Mouse (Mus musculus) liver, embryonic 14.5 days (tissue): Measurements from ENCODE around the gene Fdx1l. TPM values are rescaled to one million over a fixed set of nuclear protein-coding genes. Genes with fewer than 3 reads are reported as not detected.
"Not testable (repeated sequence)": the region's sequence is repeated elsewhere in the genome, so short reads cannot be mapped to it uniquely, and the experiment has no call there.

Source experiments
- ATAC-seq: fragments of 200-750 bp; cut with Nextera tagmentation; 2 replicates; pipeline ENCODE4 v1.8.0; 2017; ENCODE audit warnings: moderate number of reproducible peaks, mild to moderate bottlenecking, moderate library complexity; ENCODE audit not compliant: insufficient read depth
- DNase-seq, 3 experiments: peaks; one replicate each; pipeline ENCODE4 v3.0.0-alpha.2; 2012 to 2013; ENCODE audit warnings: low read depth in 3 of 3, low spot score in 3 of 3
- H3K27ac ChIP-seq: fragments of 300-500 bp; sonication (generic); 2 replicates; pipeline ENCODE4 v1.5.1; 2014; ENCODE audit warnings: moderate library complexity, mild to moderate bottlenecking, control low read depth, inconsistent platforms
- H3K27me3 ChIP-seq: fragments of 300-500 bp; sonication (generic); 2 replicates; pipeline ENCODE4 v1.6.1; 2014; ENCODE audit warnings: mild to moderate bottlenecking, low read length, moderate library complexity; ENCODE audit not compliant: control insufficient read depth, insufficient read depth
- H3K36me3 ChIP-seq: fragments of 300-500 bp; sonication (generic); replicated peaks from 2 replicates; pipeline ENCODE4 v1.6.1; 2014; ENCODE audit warnings: low read depth; ENCODE audit not compliant: control insufficient read depth, insufficient read depth
- H3K4me1 ChIP-seq, 2 experiments: fragments of 200-500 bp in 1 of 2; fragments of 300-500 bp in 1 of 2; sonication (generic) in 1 of 2; replicated peaks; 2 replicates each; pipeline ENCODE4 v1.6.1; 2012 to 2014; ENCODE audit warnings: antibody characterized with exemption in 1 of 2, inconsistent platforms in 1 of 2, low read length in 1 of 2; ENCODE audit not compliant: control insufficient read depth in 2 of 2, insufficient read depth in 2 of 2
- H3K4me2 ChIP-seq: fragments of 300-500 bp; sonication (generic); 2 replicates; pipeline ENCODE4 v1.6.1; 2014; ENCODE audit warnings: low read depth, mild to moderate bottlenecking, control low read depth, moderate library complexity
- H3K4me3 ChIP-seq, 2 experiments: fragments of 200-500 bp in 1 of 2; fragments of 300-500 bp in 1 of 2; sonication (generic) in 1 of 2; 2 replicates each; pipeline ENCODE4 v1.5.1; 2012 to 2014; ENCODE audit warnings: low read depth in 2 of 2, low read length in 2 of 2, mild to moderate bottlenecking in 2 of 2, control low read depth in 1 of 2, inconsistent platforms in 1 of 2, moderate library complexity in 1 of 2; ENCODE audit not compliant: insufficient read depth in 1 of 2
- H3K9ac ChIP-seq: fragments of 300-500 bp; sonication (generic); replicated peaks from 2 replicates; pipeline ENCODE4 v1.6.1; 2014; ENCODE audit warnings: mild to moderate bottlenecking, control low read depth, moderate library complexity
- H3K9me3 ChIP-seq: fragments of 300-500 bp; sonication (generic); 2 replicates; pipeline ENCODE4 v1.6.1; 2016; ENCODE audit warnings: low read length, mixed read lengths; ENCODE audit not compliant: control insufficient read depth
- CTCF ChIP-seq: IDR thresholded peaks from 2 replicates; pipeline ENCODE4 v1.5.1; 2016; ENCODE audit warnings: antibody characterized with exemption, low read depth, control low read depth
- EP300 ChIP-seq: IDR thresholded peaks from 2 replicates; pipeline ENCODE4 v1.6.1; 2016; ENCODE audit warnings: antibody characterized with exemption, low read depth
- WGBS: fragments of 180-500 bp; shearing (Covaris S2); extraction: QIAGEN DNeasy Blood & Tissue Kit; methylation state at CpG from one replicate; pipeline ENCODE4 v1.1.7; 2014; ENCODE audit not compliant: insufficient replicate concordance; 5-methylcytosine and 5-hydroxymethylcytosine counted together
- polyA plus RNA-seq, 2 experiments: library from polyadenylated mRNA; depleted of rRNA in 1 of 2; stranded (reverse) in 1 of 2; unstranded in 1 of 2; fragments of >200 nt; fragmentation: Nextera tagmentation in 1 of 2; extraction: Ambion mirVana in 1 of 2; gene quantifications; 2 replicates each; pipeline versions ENCODE4 v1.2.1 to v1.2.3; 2012 to 2014

The Fdx1l gene
- polyA plus RNA-seq, 2 experiments: 31.1 to 37.3 TPM

DNA sequence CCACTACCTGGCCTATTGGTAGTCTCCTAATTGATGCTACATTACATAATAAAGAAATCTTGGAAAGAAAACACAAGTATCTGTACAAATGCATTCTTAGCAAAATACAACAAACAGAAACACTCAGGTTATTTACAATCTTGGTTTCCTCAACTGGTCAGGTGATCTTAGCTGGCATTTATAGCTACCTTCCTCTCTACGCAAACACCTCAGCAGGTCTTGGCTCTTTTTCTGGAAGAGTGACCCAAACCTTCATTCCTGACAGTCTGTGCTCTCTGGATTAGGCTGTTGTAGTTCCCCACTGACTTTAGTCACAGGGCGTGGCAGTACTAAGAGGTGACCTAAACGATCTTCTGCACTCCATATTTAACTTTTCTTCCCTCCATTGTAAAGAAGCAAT is 28.2 kb downstream of the Fdx1l start:
- Histone ChIP-seq H3K9ac (no peak overlapping the region), H3K4me2 (no peak overlapping the region), H3K9me3 (no peaks in the 10 kb centered on the region), H3K27me3 (no peaks in the 10 kb centered on the region), H3K27ac (no peak overlapping the region), H3K4me3 (no peak overlapping the region), H3K4me1 (peaks cover 2 to 4% of the 10 kb centered on the region in 2 experiments; a peak in 3 of 4 replicates), H3K36me3 (no peaks in the 10 kb centered on the region)
- ATAC-seq: no peak
- TF ChIP-seq EP300: no peak
- DNase-seq: no peak
- WGBS: 57% methylated on average over 3 of the region's 3 CpGs

DNA sequence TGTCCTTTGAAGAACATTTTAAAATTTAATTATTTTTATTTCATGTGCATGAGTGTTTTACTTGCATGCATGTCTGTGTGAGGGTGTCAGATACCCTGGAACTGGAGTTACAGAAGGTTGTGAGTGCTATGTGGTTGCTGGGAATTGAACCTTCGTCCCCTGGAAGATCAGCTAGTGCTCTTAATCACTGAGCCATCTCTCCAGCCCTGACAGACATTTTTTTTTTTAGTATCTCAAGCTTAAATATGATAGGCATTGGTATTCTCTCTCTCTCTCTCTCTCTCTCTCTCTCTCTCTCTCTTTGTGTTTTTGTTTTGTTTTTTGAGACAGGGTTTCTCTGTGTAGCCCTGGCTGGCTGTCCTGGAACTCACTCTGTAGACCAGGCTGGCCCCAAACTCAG is 28.6 kb downstream of the Fdx1l start:
- 54% methylated on average over 1 of the region's 1 CpGs for WGBS
- H3K9me3 ChIP-seq, H3K27me3 ChIP-seq, H3K4me2 ChIP-seq, H3K9ac ChIP-seq, DNase-seq, H3K36me3 ChIP-seq, H3K4me1 ChIP-seq, H3K4me3 ChIP-seq, ATAC-seq, H3K27ac ChIP-seq: not testable (repeated sequence)

DNA sequence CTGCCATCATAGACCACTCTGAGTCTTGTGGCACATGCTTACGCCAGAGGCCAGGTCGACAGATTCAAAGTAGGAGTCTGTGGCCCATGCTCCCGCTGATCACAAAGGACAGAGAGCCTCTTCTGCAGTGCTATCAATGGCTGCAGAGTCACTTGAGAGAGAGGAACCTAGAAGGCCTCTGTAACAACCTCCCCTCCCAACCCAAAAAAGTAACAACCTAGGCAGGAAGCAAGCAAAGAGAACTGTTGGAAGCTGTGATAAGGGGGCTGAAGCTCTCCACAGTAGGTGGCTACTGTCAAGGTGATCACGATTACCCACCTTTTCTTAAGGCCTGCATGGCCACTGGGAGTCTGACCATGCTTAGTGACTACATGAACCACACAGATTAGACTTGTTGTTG is 29.9 kb downstream of the Fdx1l start:
- Histone ChIP-seq H3K4me3 (no peak overlapping the region), H3K27ac (no peak overlapping the region), H3K4me1 (peaks cover 12 to 15% of the 10 kb centered on the region in 2 experiments), H3K27me3 (peaks cover 3% of the 10 kb centered on the region), H3K9ac (no peak overlapping the region), H3K4me2 (no peak overlapping the region), H3K36me3 (no peaks in the 10 kb centered on the region), H3K9me3 (no peaks in the 10 kb centered on the region)
- 49% methylated on average over 4 of the region's 4 CpGs for WGBS
- TF ChIP-seq EP300 (no peak), CTCF (no peak)
- ATAC-seq (no peak), DNase-seq (no peak)

DNA sequence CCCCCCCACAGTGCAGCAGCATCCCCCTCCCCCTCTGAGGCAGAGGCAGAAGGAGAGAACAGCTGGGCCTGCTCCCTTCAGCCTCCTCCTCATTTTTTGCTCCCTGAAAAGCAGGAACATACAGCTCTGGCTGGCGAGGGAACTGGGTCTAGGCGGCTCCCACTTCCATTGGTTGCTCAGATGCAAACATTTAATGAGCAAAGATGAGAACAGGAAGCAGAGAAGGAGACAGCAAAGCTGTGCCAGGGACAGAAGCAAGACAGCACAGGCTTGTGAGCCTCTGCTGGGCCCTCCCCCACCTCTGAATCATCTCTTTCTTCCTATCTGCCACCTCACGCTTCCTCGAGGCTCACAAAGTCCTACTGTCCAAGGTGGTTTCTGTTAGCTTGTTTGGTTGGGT is 32.1 kb downstream of the Fdx1l start:
- peaks cover 26% of the 10 kb centered on the region for H3K27me3 ChIP-seq
- H3K4me2 ChIP-seq: no peak overlapping the region
- WGBS: 26% methylated on average over 4 of the region's 4 CpGs
- no peak overlapping the region for H3K27ac ChIP-seq
- ATAC-seq (no peak), DNase-seq (no peak)
- no peaks in the 10 kb centered on the region for H3K9me3 ChIP-seq
- H3K4me1 ChIP-seq: peaks cover 12 to 15% of the 10 kb centered on the region in 2 experiments
- no peaks in the 10 kb centered on the region for H3K36me3 ChIP-seq
- TF ChIP-seq EP300: no peak
- no peak for TF ChIP-seq CTCF
- H3K4me3 ChIP-seq: no peak overlapping the region
- H3K9ac ChIP-seq: no peak overlapping the region

DNA sequence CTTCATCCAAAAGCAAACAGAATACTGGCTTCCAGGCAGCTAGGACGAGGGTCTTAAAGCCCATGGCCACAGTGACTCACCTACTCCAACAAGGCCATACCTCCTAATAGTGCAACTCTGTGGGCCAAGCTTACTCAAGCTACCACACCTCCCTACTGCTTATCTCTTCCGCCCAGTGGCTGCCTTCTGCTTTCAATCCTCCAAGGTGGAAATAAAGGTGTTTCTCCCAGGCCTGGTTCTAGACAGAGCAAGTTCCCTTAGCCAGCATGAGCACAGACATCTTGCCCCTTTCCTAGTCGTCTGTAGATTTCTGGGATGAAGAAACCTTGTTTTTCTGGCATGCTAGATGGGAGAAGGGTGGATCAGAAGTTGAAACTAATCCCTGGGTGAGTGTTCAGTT is 33.6 kb downstream of the Fdx1l start:
- TF ChIP-seq CTCF (no peak), EP300 (peak; percentile 34; the same call in 1 of the 2 replicates)
- Histone ChIP-seq H3K27ac (peak overlapping the region; percentile 20; the same call in 1 of the 2 replicates), H3K4me2 (peak overlapping the region; percentile 30), H3K27me3 (peaks cover 41% of the 10 kb centered on the region), H3K4me3 (no peak overlapping the region), H3K4me1 (peaks cover 12 to 15% of the 10 kb centered on the region in 2 experiments), H3K9me3 (no peaks in the 10 kb centered on the region), H3K9ac (no peak overlapping the region), H3K36me3 (no peaks in the 10 kb centered on the region)
- WGBS: 19% methylated on average over 3 of the region's 3 CpGs
- ATAC-seq (peak; percentile 73), DNase-seq (no peak)
